Mouse (Mus musculus): ENCODE results near the gene Per2. TPM values are rescaled to one million over a fixed set of nuclear protein-coding genes. Genes with fewer than 3 reads are reported as not detected.
A peak's percentile ranks its signal among the peaks of the same experiment; 100 is the strongest.
"Not testable (repeated sequence)": the region's sequence is repeated elsewhere in the genome, so short reads cannot be mapped to it uniquely, and the experiment has no call there.

Gene Per2
- total RNA-seq (2021), result 38.3 and 42.3 TPM in 2 replicates
- long read RNA-seq, experiment 1, full-length matches to known transcripts, result 5 of 15 reads
- long read RNA-seq, experiment 1, partial matches to known transcripts, result 5 of 15 reads
- long read RNA-seq, experiment 1, other reads (novel, unspliced or antisense), result 5 of 15 reads
- long read RNA-seq, experiment 2, full-length matches to known transcripts, result 4 of 25 reads
- long read RNA-seq, experiment 2, partial matches to known transcripts, result 8 of 25 reads
- long read RNA-seq, experiment 2, other reads (novel, unspliced or antisense), result 13 of 25 reads

DNA sequence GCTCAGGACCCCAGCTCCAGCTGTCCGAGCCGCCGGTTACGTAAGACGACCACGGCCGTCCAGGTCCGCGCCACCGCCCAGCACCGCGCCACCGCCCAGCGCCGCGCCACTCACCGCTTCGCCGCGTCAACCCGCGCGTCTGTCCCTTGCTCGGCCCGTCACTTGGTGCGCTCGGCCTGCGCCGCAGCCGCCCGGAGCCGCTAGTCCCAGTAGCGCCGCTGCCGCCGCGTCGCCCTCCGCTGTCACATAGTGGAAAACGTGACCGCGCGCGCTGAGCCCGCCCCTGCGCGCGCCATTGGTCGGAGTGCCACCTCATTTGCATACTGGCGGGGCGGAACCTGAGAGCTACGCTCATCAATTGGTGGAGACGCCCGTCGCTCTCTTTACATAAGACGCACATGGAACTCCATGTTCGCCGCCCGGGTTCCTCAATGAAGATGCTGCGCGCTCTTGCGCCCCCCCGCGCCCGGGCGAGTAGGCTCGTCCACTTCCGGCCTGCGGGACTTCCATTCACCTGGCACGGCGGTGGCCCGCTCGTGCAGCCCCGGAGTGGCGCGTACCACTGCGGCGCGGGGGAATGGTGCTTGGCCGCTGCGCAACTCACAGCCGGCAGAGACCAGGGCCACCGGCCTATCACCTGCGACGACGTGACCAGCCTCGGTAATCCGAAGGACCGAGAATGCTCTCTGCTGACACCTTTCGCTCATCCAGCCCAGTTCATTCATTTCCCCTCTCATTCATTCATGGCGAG lies at the start of gene Per2:
Gene Per2 (minus strand): TSS at position 266 of the 751 bp plus-strand sequence.
- peak; percentile 100 for DNase-seq

GRCm38 (mm10) chr1:91504615-91505014 lies 45.5 kb upstream of the Per2 start:
- DNase-seq, result no peak

DNA sequence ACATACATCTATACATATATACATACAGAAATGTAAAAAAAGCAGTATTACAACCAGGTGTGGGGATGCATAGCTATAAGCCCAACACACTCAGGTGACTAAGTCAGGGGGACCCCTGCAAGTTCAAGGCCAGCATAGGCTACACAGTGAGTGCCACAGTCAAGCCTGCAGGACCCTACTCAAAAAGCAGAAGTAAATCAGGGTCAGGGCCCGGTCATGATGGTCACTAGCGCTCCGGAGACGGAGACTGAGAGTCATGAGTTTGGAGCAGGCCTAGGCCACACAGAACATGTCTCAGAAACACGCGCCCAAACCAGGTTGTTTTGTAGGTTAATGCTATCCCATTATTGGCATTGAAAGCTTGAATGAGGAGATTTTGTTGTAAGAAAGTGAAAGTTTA lies 39.5 kb upstream of the Per2 start:
- DNase-seq, result no peak

- DNase-seq, result no peak
Observed at GRCm38 (mm10) chr1:91495321-91495720, 36.2 kb upstream of the Per2 start.

- peak; percentile 97 for DNase-seq
Observed at GRCm38 (mm10) chr1:91494457-91495140, 35.5 kb upstream of the Per2 start, which contains the start of gene Traf3ip1. Gene Traf3ip1, plus strand, starts transcription at chr1:91494647.

- no peak for DNase-seq
Observed at GRCm38 (mm10) chr1:91493938-91494337, 34.8 kb upstream of the Per2 start.

- no peak for DNase-seq
Observed at GRCm38 (mm10) chr1:91492740-91493139, 33.6 kb upstream of the Per2 start.

GRCm38 (mm10) chr1:91490322-91490721 lies 31.2 kb upstream of the Per2 start:
- DNase-seq, result peak; percentile 17

GRCm38 (mm10) chr1:91486165-91486564 lies 27.0 kb upstream of the Per2 start:
- no peak for DNase-seq

GRCm38 (mm10) chr1:91485422-91485821 lies 26.3 kb upstream of the Per2 start:
- no peak for DNase-seq

DNA sequence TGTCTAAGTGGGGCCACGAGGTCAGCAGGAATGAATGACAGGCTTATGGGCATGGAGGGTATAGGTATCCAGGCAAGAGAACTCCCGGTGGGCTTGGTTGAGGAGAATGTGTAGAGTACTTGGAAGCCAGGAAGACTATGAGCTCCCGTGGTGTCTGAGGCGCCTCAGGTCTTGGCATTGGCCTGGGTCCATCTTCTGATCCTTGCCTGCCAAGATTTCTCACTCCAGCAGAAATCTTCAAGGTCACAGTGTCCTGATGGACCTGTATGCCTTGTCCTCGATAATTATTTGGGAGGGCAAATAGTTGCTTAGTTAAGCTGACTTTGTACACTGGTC lies 24.9 kb upstream of the Per2 start:
- DNase-seq, result peak; percentile 57

GRCm38 (mm10) chr1:91483304-91484010 lies 24.3 kb upstream of the Per2 start:
- DNase-seq, result peak; percentile 95

GRCm38 (mm10) chr1:91482616-91483211 lies 23.6 kb upstream of the Per2 start:
- peak; percentile 22 for DNase-seq

- no peak for DNase-seq
Observed at GRCm38 (mm10) chr1:91478958-91479357, 19.8 kb upstream of the Per2 start.

- not testable (repeated sequence) for DNase-seq
Observed at GRCm38 (mm10) chr1:91478145-91478544, 19.0 kb upstream of the Per2 start.

DNA sequence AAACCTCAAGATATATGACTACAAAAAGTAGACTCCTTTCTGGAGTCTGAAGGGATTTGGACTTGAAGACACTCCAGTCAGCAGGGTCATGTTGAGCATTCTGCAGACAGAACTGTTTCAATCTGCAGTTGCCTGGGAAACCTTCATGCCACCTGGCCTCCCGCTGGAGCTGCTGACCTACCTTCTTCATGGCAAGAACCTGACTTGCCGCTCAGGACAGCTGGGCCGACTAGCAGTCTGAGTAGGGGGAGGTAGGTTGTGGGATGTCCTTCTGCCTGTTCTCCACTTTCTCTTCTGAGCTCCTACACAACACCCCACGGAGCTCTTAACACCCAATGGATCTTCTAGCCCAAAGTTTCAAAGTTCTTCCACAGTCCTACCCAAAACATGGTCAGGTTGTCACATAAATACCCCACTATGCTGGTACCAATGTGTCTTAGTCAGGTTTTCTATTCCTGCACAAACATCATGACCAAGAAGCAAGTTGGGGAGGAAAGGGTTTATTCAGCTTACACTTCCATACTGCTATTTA lies 10.8 kb upstream of the Per2 start:
- no peak for DNase-seq

DNA sequence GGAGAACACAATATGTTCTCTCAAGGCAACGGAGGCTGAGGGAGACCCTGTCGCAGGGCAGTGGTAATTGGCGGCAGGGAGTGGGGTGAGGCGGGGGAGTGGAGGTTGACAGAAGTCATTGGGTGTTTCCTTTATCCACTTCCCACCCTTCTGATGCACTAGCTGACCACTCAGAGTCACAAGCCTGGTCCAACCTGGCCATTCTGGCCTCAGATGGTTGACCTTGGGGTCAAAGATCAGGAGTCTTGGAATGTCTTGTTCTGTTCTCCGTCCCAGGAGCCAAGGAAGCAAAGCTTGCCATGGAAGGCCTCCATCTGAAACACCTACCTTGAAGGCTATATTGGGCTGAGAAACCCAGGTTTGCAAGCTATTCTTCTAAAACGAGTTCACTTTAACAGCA lies 7.1 kb upstream of the Per2 start:
- no peak for DNase-seq

DNA sequence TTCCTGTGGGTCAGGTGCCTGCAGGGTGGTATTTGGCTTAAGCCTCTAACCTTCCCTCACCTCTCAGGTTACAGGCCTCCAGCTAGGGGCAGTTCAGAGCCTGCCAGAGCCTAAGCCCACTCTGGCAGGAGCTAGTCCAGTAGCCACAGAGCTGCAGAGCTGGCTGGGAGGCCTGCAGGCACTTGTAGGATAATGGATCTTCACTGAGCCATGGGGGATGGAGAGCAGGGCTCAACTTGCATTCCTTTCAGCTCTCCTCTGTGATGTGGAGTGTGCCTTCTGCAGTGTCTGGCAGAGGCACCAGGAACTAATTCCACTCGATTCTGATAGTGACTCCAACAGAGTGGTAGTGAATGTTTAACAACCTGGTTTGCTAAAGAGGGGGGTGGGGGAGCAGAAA lies 6.1 kb upstream of the Per2 start:
- no peak for DNase-seq

- peak; percentile 52 for DNase-seq
Observed at GRCm38 (mm10) chr1:91464436-91464835, 5.3 kb upstream of the Per2 start.

DNA sequence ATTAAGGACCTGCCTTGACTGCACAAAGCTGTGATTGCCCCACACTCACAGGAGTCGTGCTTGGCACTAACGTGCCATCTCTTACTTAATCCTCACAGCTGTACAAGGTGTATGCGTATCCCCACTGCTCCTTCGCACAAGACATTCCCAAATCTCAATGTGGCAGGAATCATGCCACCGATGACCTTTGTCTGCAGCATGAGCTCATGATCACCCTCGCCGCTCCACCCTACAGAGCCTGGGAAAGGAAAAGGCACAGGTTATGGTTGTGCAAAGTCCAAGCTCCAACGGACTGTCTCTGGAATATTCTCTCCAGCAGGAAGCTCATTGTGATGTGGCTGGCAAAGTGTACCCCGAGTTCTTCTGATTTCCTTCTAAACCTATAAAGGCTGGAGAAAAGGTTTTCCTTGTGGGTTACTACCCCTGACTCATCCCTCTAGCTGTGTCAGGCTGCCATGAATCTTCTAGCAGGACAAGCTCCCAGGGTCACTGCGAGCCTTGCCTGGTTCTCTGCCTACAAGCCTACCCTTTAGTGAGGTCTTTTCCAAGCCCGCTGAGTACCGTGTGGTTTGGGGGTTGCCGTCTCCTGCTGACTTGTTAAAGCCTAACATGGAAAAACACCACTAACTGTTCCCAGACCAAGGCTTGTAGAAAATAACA lies 4.3 kb upstream of the Per2 start:
- peak; percentile 70 for DNase-seq

DNA sequence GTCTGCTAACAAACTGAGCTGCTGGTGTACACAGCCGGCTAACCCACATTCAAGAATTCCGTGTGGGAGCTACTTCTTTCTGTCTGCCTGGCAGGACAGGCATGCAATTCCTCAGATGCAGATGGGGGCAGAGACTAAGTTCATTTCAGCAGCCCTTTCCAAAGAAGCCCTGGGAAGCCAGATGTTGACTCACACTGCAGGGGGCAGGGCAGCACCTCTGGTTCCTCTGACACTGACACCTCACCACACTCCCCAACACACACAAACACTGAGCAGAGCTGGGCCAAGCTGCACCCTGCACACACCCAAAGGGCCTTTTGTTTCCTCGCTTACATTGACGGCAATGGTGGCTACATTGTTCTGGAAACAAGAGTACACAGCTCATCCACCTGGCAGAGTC lies 1.4 kb upstream of the Per2 start:
- peak; percentile 62 for DNase-seq

All from adrenal gland, postnatal 14 days (tissue).